Mouse (Mus musculus) heart, adult 18-20 months (tissue): ENCODE results near the gene Tcea2. TPM values are rescaled to one million over a fixed set of nuclear protein-coding genes. Genes with fewer than 3 reads are reported as not detected.

Experiments used
- DNase-seq, 2 experiments: peaks; one replicate each; pipeline ENCODE4 v3.0.0; 2021 to 2022; ENCODE audit warnings: mixed read lengths in 1 of 2
- total RNA-seq, 2 experiments: library from RNA; stranded (reverse); gene quantifications; 2 replicates each; pipeline ENCODE4 v1.2.3; 2021

Gene Tcea2
- total RNA-seq, 2 experiments from 2014 or later: 5.1 to 5.8 TPM

DNA sequence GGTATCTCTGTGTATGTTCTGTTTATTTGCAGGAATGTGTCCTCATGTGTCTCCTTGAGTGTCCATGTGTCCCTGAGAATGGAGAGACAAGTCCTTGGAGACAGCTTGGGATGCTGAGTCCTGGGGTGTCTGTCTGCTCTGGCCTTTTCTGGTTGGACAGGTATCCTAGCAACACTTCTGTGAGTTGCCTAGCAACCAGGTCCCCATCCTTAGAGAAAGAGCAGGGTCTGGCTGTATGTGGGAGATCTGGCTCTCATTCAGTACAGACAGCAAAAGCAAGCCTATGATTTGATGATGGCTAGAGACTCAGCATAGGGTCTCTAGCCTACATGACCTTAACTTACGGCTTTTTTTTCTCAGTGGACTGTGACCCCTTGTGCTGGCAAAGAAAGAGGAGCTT is 33.6 kb downstream of the Tcea2 start:
- DNase-seq: no peak

- no peak for DNase-seq
These were observed 34.8 kb downstream of the Tcea2 start, which contains the start of gene Oprl1 for GRCm38 (mm10) chr2:181714903-181715326. Gene Oprl1 (plus strand): TSS chr2:181715016.

DNA sequence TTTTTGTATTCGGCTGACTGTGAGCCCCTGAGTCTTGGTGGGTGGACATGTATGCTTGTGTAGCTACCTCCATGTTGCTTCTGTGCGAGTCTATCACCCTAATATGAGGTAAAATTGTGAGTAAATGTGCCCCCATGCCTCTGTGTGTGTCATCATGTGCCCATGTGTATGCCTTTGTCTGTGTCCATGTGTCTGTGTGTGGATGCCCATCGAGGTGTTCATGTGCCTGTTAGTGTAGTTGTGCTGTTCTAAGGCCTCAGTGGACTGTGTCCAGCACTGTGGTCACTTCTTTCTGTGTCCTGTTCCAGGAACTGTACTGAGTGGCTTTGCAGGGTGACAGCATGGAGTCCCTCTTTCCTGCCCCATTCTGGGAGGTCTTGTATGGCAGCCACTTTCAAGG is 35.3 kb downstream of the Tcea2 start:
- DNase-seq: no peak

- no peak for DNase-seq
These were observed 36.9 kb downstream of the Tcea2 start for GRCm38 (mm10) chr2:181716991-181717390.

GRCm38 (mm10) chr2:181720061-181720460 is 40.0 kb downstream of the Tcea2 start:
- no peak for DNase-seq

DNA sequence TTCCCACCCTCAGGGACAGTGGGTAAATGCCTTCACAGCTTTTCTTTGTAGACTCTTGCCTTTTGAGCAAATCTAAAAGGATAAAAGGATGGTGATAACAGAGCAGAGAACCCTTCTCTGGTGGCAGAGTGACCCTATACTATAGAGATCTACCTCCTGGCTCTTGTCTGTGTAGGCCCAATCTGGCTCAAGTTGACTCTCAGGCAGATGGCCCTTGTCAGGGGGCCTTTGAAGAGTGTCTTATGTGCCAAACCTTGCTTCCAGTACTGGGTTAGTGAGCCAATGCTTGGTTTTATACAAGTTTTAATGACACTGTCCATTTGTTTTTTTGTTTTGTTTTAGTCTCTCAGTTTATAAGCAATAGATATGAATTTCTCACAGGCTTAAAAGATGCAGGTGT is 41.1 kb downstream of the Tcea2 start:
- DNase-seq: no peak

DNA sequence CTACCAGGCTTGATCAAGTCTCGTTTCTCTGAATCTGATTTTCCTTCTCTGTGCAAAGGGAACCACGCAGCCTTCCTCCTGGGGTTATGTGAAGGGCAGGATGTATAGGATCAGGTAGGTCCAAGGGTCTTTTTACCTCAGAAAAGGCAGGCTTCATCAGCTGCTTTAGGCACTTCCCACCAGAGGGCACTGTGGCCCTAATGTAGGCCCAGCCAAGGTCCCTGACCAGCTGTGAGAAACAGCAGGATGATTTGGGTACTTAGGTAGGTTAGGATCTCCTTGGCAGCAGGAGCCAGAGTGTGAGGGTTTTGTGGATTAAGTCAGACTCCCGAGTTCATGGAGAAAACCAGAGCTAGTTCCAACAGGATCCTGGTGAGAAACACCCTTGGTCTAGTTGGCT is 42.1 kb downstream of the Tcea2 start:
- DNase-seq: peak in 1 of 2 experiments; percentile 17

DNA sequence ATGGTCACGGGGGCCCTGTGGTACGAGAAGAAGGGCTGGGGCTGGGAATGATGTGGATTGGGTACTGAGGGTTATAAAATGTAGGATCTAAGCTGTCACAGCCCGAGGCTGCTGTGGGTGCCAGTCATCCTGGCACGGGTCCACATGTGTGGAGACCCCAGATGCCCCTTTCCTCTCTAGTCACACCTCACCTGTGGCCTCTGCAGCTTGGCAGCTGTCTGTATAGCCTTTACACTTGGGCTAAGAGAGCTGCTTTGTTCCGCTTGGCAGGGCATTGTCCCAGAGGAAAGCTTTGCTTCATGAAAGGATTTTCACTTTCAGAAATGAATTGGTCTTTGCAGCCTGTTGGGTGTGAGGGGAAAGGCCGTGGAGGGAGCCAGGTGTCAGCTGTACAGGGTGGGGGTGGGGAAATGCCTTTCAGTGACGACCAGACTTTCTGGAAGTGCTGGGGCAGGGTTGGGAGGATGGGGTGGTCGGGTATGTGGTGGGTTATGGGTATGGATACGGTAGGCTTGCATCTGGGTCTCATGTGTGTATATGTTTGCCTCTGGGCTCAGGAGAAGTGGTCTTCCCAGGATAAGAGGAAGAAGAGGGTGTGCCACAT is 47.7 kb downstream of the Tcea2 start:
- no peak for DNase-seq

DNA sequence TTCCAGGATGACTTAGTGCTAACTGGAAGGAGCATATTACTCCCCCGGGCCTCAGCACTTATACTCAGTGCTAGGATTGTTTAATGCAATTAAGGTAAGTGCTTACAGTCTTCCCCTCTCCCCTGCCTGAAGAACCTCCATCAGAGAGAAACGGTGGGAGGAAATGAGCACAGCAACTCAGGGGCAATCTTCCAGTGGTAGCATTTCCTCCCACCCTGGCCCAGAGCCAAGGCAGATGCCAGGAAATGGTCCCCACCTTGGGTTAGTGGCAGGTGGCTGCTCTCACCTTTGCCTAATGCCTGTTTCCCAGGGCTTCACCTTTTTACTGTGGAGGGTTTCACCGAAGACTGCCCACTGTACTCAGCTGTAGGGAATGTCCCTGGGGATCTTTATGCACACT is 49.9 kb downstream of the Tcea2 start:
- no peak for DNase-seq

Other genes starting within 250 kb of the Tcea2 start
- 10 to 100 TPM in 1 of 2 experiments, 1 to 10 TPM in 1; 9.4 to 11.2 TPM for gene Zbtb46, start 220.9 kb upstream of the Tcea2 start, total RNA-seq
- not detected for gene Abhd16b, start 187.1 kb upstream of the Tcea2 start, total RNA-seq
- gene Tpd52l2, start 183.2 kb upstream of the Tcea2 start, total RNA-seq: 10 to 100 TPM; 63.9 to 65.2 TPM
- gene Dnajc5, start 159.8 kb upstream of the Tcea2 start, total RNA-seq: 10 to 100 TPM; 59.0 to 64.0 TPM
- gene Uckl1, start 95.4 kb upstream of the Tcea2 start, total RNA-seq: 10 to 100 TPM; 32.5 to 34.1 TPM
- gene Prpf6, start 88.4 kb upstream of the Tcea2 start, total RNA-seq: 10 to 100 TPM; 35.9 to 37.7 TPM
- 10 to 100 TPM in 1 of 2 experiments, 1 to 10 TPM in 1; 9.7 to 10.8 TPM for gene Zfp512b, start 87.5 kb upstream of the Tcea2 start, total RNA-seq
- 1 to 10 TPM; 1.6 to 2.3 TPM for gene Samd10, start 81.1 kb upstream of the Tcea2 start, total RNA-seq
- not detected for gene Gm29797, start 23.3 kb upstream of the Tcea2 start, total RNA-seq
- 10 to 100 TPM; 38.7 to 49.6 TPM for gene Sox18, start 8.7 kb upstream of the Tcea2 start, total RNA-seq
- gene Rgs19, start 13.7 kb downstream of the Tcea2 start, total RNA-seq: 1 to 10 TPM; 7.4 to 7.7 TPM
- not detected for gene Lkaaear1, start 18.1 kb downstream of the Tcea2 start, total RNA-seq
- not detected for gene Oprl1, start 34.7 kb downstream of the Tcea2 start, total RNA-seq
- gene Myt1, start 83.0 kb downstream of the Tcea2 start, total RNA-seq: not detected
- 10 to 100 TPM; 46.0 to 61.4 TPM for gene Pcmtd2, start 157.5 kb downstream of the Tcea2 start, total RNA-seq
- 10 to 100 TPM in 1 of 2 experiments, 1 to 10 TPM in 1; 8.3 to 11.0 TPM for gene Polr3k, start 184.0 kb downstream of the Tcea2 start, total RNA-seq